Mouse (Mus musculus): ENCODE data around the gene Elmsan1.
A peak's percentile ranks its signal among the peaks of the same experiment; 100 is the strongest.

The Elmsan1 gene

DNA sequence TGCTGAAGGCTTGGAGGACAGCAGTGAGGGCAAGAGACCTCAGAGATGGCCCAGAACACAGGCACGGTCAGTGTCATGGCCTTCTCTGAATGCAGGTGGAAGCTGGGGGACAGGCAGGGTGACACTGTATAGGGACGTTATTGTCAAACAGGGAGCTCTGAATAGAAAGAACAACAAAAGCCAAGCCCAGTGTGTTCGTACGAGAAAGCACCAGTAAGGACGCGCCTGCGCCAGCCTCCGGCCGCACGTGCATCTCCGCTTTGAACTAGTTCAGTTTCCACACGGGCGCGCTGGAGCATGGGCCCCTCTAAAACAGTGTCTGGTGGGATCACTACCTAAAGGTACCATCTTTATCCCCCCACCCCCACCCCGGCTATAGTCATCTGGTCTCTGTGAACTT is 68.7 kb downstream of the Elmsan1 start:
- DNase-seq (ENCODE audit: low spot score), result no peak

- DNase-seq (ENCODE audit: low spot score), result no peak
Measured at GRCm38 (mm10) chr12:84148622-84149012, 70.1 kb downstream of the Elmsan1 start.

GRCm38 (mm10) chr12:84147954-84148621 is 70.6 kb downstream of the Elmsan1 start, which contains the start of gene Pnma1:
Gene Pnma1, minus strand, starts transcription at chr12:84148489.
- peak; percentile 76 for DNase-seq (ENCODE audit: low spot score)

- no peak for DNase-seq (ENCODE audit: low spot score)
Measured at GRCm38 (mm10) chr12:84142281-84143050, 76.2 kb downstream of the Elmsan1 start.

DNA sequence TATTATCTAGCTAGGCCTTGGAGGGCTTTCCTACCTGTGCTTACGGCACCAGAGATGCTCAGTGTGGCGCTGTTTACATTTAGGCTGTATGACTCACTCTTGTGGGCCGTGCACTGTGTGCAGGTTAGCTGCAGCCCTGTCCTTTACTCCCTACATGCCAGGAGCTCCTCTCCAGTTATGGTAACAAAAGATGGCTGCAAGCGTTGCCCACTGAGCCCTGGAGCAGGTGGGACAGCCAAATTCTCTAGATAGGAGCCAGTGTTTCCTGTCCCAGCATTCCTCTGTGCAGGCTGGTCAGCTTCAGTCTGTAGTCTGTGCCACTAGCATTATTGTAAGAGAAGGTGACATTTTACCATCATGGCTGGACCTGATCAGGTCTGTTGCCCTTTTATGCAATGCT is 77.4 kb downstream of the Elmsan1 start:
- no peak for DNase-seq (ENCODE audit: low spot score)

GRCm38 (mm10) chr12:84140135-84140534 is 78.5 kb downstream of the Elmsan1 start:
- no peak for DNase-seq (ENCODE audit: low spot score)

DNA sequence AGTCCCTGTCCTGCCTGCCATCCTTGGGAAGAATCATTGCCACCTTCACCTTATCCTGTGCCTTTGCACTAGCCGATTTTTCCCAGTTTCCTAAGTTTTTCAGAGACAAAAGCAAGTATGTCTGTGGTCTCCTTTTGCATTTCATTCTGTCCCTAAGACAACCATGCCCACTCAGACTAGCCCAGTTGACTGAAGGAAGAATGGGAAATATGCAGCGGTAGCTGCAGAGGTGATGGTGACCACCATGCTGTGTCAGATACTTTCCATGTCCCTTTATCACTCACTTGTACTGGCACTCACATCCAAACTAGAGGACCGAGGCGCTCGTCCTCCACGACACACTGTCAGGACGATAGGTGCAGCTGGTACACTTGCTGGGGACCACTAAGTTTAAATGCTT is 81.5 kb downstream of the Elmsan1 start:
- DNase-seq (ENCODE audit: low spot score), result no peak

DNA sequence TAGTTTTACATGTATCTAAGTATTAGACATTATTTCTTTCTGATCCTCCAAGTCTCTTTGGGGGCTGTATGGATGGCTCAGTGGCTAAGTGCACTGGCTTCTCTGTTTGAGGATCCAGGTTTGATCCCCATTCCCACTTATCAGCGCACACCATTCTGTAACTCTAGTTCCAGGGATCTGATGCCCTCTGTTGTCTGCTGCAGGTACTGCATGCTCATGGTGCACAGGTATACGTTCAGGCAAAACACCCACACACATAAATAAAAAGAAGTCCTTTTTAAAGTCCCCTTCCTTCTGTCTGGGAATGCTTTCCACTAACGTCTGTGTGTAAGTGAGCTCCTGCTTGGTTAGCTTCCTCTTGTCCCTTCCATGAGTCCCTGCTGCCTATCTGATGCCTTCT is 86.4 kb downstream of the Elmsan1 start:
- DNase-seq (ENCODE audit: low spot score), result no peak

DNA sequence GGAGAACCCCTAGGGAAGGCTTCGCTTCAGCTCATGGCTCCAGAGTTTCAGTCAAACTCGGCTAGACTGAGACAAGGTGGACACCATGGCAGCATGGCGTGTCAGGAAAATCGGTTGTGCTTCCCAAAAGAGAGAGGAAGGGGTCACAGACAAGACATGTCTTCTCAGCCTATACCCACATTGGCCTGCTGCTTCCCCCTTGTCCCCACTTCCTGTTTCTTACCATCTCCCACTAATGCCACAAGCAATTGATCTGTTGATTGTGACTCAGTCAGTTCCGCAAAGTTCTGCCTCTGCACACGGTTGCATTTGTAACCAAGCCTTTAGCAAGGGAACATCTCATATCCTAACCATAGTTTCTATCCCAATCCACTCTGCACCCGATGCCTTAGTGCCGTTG is 88.8 kb downstream of the Elmsan1 start:
- no peak for DNase-seq (ENCODE audit: low spot score)

DNA sequence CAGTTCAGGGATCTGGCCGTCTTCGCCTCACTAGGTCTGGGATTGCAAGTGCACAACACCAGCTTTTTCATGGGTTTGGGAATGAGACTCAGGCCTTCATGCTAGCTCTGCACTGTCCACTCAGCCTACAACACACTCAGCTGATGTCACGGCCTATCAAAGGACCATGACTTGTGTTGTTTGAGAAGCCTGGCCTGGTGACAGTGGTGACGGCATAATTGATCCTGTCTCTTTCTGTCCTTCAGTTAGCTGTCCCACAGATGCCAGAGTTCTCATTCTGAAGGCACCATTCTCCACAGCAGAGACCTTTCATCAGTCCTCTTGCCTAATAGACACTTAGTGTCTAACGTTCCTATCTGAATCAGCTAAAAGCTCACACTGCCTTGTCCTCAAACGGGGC is 90.1 kb downstream of the Elmsan1 start:
- no peak for DNase-seq (ENCODE audit: low spot score)

DNA sequence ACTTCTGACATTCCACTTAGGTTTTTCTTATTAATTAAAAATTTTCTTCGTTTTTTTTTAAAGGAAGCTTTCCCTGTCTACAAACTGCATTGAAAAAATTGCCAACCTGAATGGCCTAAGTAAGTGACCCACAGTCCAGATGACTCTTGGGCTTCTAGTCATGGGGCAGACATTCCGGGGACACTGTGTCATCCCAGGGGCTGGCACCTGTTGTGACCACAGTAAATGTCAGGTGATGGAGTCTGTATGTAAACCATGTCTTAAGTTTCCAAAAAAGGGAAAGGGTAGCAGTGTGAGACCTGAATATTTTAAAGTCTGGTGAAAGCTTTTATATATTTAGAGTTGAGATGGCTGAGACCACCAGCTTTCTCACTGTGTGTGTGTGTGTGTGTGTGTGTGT is 91.8 kb downstream of the Elmsan1 start:
- DNase-seq (ENCODE audit: low spot score), result no peak

- no peak for DNase-seq (ENCODE audit: low spot score)
Measured at GRCm38 (mm10) chr12:84125892-84126291, 92.8 kb downstream of the Elmsan1 start.

DNA sequence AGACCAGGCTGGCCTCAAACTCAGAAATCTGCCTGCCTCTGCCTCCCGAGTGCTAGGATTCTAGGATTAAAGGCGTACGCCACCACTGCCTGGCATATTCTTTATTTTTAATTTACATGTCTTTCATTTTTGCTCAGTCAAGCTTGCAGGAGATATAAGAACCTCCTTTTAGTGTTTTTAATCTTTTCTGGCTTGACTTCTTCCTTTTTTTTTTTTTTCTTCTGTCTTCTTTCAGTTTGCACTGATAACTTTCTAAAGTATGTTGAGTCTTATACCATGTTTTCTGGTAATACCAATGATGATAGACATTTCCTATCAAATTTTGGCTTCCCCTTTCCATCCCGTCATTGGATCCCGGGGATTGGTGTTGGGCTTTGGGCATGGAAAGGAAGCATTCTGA is 99.1 kb downstream of the Elmsan1 start:
- DNase-seq (ENCODE audit: low spot score), result no peak

GRCm38 (mm10) chr12:84114153-84114994 is 104.3 kb downstream of the Elmsan1 start, which contains the start of gene Dnal1:
Gene Dnal1, plus strand, starts transcription at chr12:84114366.
- DNase-seq (ENCODE audit: low spot score), result peak; percentile 95

DNA sequence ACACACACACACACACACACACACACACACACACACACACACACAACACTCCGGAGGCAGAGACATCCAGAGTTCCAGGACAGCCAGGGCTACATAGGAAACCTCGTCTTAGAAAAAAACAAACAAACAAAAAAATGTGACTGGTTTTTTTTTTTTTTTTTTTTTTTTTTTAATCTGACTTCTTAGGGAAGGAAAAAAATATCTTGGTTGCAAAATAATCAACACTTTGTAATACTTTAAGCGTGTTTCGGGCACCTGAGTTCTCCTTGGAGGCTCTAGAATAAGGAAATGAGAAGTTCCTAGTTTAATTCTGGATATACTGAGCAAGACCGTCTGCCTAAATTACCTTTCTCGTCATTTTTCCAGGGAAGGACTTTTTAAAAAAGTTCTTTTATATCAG is 105.0 kb downstream of the Elmsan1 start:
- no peak for DNase-seq (ENCODE audit: low spot score)

GRCm38 (mm10) chr12:84110814-84111213 is 107.9 kb downstream of the Elmsan1 start:
- DNase-seq (ENCODE audit: low spot score), result no peak

DNA sequence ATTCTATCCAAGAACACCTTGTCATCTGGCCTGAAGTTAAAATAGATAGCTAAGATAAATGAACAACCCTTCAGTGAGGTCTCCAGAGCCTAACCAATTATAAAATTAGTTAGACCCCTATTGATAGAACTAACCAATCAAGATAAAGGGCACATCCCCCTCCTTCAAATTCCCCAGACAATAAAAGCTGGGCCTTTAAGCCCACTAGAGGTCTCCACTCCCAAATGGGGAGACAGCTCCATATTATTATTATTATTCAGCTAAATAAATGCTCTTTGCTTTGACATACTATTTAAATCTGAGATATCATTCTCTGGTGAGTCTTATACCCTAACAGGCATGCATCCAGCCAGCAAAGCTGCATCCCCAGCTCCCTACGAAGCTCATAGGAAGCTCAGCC is 108.8 kb downstream of the Elmsan1 start:
- no peak for DNase-seq (ENCODE audit: low spot score)

- no peak for DNase-seq (ENCODE audit: low spot score)
Measured at GRCm38 (mm10) chr12:84107692-84108091, 111.0 kb downstream of the Elmsan1 start.

DNA sequence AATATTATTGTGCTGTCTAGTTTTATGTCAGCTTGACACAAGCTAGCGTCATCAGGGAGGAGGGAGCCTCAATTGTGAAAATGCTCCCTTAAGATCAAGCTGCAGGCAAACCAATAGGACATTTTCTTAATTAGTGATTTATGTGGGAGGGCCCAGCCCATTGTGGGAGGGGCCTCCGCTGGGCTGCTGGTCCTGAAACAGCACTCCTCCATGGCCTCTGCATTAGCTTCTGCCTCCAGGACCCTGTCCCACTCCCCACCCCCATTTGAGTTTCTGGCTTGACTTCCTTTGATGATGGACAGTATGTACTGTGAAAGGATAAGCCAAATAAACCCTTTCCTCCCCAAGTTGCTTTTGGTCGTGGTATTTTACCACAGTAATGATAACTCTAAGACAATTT is 111.7 kb downstream of the Elmsan1 start:
- no peak for DNase-seq (ENCODE audit: low spot score)

- DNase-seq (ENCODE audit: low spot score), result no peak
Measured at GRCm38 (mm10) chr12:84101493-84101845, 117.2 kb downstream of the Elmsan1 start.

DNA sequence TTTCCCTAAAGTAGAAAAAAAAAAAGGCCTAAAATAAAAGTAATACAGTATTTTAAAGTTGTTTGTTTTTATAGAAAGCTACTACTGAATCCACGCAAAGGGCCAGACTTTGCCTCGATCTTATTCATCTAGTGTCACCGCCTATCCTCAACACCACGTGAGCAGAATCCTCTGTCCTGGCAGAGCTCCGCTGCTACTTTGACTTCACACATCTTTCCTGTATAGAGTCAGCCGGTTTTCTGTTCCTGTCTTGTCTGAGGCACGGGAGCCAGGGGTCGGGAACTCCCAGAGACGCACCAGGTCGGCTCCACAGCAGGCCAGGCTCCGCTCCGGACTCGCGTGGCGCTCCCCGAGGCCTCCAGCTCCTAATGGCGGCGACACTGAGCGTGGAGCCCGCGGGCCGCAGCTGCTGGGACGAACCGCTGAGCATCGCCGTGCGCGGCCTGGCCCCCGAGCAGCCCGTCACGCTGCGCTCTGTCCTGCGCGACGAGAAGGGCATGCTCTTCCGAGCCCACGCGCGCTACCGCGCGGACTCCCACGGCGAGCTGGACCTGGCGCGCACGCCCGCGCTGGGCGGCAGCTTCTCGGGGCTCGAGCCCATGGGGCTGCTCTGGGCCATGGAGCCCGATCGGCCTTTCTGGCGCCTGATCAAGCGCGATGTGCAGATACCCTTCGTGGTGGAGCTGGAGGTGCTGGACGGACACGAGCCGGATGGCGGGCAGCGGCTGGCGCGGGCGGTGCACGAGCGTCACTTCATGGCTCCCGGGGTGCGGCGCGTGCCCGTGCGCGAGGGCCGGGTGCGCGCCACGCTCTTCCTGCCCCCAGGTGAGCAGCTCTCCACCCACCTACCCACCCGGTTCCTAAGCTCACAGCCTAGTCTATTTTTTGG is 117.8 kb downstream of the Elmsan1 start, which contains the start of gene Acot6:
Gene Acot6, plus strand, starts transcription at position 51 of the 889 bp plus-strand sequence.
- peak; percentile 58 for DNase-seq (ENCODE audit: low spot score)

DNA sequence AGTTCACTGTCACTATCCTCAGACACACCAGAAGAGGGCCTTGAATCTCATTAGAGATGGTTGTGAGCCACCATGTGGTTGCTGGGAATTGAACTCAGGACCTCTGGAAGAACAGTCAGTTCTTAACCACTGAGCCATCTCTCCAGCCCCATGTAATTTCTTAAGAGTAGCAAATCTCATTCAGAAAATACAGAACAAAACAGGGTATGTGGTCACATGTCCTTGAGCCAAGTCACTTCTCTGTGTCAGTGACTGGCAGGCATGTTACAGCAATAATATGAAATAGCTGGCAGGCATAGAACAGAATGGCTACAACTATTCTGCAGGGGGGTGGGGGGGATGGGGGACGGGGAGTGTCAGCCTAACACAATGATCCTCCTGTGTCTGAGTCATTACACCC is 118.6 kb downstream of the Elmsan1 start:
- no peak for DNase-seq (ENCODE audit: low spot score)

Measured in yolk sac, embryonic 10.5 days (tissue).